Mouse (Mus musculus): Measurements from ENCODE around the gene H2-Ob. TPM values are rescaled to one million over a fixed set of nuclear protein-coding genes. Genes with fewer than 3 reads are reported as not detected.
A peak's percentile ranks its signal among the peaks of the same experiment; 100 is the strongest.

H2-Ob gene
- polyA plus RNA-seq, 1 experiment: 5.0 TPM

GRCm38 (mm10) chr17:34240916-34241315, 2.2 kb downstream of the H2-Ob start:
- DNase-seq (ENCODE audit: low spot score): no peak

- DNase-seq (ENCODE audit: low spot score): no peak
These were observed 6.0 kb downstream of the H2-Ob start for GRCm38 (mm10) chr17:34244656-34245055.

DNA sequence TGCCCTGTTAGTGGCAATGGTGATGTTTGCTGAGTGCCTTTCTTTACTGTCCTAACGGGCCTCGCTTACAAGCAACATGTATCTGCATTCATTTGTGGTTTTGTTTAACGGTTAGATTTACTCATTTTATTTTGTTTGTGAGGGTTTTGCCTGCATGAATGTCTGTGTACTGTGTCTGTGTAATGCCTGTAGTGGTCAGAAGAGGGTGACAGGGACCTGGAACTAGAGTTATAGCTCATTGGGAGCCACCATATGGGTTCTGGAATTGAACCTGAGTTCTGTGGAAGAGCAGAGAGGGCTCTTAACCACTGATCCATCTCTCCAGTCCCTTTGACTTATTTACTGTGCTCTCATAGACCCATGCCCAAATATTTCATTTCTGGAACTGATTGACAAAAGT, 8.3 kb downstream of the H2-Ob start:
- no peak for DNase-seq (ENCODE audit: low spot score)

- DNase-seq (ENCODE audit: low spot score): no peak
These were observed 10.1 kb downstream of the H2-Ob start for GRCm38 (mm10) chr17:34248764-34249163.

DNA sequence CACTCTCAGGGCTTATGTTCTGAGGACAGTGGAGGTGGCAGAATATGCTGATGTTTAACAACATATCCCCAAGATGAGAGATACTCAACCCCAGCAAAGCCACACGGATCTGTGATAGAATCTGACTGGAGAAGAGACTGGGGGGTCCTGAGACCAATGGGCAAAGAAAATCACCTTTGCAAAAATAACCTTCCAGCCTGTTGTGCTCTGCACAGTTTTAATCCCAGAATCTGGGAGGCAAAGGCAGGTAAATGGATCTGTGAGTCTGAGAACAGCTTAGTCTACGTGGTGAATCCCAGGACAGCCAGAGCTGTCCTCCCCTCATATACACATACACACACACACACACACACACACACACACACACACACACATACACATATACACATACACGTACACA, 10.7 kb downstream of the H2-Ob start:
- no peak for DNase-seq (ENCODE audit: low spot score)

GRCm38 (mm10) chr17:34249878-34250277, 11.2 kb downstream of the H2-Ob start:
- no peak for DNase-seq (ENCODE audit: low spot score)

DNA sequence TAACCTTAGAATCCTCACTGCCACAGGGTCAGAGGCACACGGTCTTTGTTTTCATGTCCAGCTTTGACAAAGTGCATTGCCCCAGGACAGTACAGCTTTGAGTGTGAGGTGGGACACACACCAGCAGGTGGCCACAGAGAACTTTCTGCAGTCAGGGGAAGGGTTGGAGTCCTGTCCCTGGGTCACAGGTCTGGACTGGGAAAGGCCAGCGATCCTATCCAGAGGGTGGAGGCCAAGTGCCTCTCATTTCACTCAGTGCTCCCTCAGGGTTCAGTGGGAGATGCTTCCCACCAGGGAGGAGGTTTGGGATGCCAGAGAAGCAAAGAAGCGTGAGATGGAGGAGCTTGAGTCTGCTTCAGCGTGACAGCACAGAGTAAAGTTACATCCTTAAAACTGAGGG, 13.0 kb downstream of the H2-Ob start:
- no peak for DNase-seq (ENCODE audit: low spot score)

DNA sequence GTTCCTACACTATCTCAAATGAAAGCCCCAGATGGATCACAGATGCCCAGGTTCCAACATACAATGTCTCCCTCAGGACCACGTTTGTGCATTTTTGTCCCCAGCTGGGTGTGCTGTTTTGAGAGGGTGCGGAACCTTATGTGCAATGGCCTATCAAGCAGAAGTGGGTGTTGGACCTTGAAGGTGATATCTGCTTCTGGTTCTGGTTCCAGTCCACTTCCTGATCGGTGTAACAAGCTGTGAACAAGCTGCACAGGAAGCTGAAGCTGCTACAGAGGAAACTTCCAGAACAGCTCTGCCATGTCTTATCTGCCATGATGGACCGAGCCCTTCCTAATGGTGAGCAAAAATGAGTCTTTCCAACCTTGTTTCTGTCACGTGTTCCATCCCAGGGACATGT, 17.8 kb downstream of the H2-Ob start:
- DNase-seq (ENCODE audit: low spot score): no peak

DNA sequence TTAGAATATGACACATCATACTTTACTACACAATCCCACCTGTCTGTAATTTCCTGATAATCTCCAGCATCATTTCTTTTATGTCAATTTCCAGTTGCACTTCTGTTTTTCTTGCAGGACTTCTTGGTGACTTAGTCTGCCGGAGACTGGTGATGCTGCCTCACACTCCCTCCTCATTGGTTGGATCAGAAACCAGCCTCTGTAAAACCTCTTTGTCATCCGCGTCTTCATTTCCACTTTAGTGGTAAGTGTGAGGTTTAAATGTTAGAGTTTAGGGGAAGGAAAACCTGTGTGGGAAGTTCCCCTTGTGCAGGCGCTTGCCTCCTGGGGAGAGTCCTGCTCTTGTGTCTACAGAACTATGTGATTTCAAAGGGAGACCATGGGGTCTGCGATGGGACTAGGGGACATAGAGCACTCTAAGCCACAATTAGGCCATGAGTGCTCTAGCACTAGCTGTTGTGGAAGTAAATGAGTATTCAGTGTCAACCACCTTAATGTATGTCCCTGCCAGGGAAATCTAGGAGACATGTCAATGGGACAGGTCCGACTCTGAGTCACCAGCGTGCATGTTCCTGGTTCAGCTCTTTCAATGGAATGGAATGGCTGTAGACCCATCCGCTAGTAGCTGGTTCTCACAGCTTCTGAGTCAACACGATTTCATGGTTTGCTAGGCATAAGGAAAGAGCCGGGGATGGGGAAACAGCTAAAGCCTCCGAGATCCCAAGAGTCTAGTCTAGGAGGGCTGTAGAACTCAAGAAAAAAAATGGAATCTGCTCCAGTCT, 19.1 kb downstream of the H2-Ob start, which contains the start of gene H2-Ab1:
TSS of gene H2-Ab1 (plus strand) at position 96 of the 782 bp plus-strand sequence.
- DNase-seq (ENCODE audit: low spot score): no peak

- no peak for DNase-seq (ENCODE audit: low spot score)
These were observed 21.8 kb downstream of the H2-Ob start for GRCm38 (mm10) chr17:34260551-34260950.

DNA sequence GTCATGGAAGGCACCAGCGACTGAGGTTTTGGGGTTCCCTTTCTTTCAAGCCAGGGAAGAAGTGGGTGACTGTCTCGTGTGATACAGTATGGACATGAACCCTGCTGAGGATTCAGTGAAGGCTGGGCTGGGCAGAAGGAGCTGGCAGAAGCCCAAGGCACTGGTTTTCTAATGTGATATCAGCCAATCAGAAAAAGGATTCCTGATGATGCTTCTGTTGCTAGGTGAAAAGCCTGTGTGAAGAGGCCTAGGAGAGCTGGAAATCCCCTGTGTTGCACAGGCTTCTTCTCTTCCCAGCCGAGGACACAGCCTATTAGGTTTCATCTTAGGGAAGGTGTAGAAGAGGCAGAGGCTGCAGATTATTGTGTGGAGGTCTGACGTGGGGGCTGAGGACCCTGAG, 22.8 kb downstream of the H2-Ob start:
- DNase-seq (ENCODE audit: low spot score): no peak

GRCm38 (mm10) chr17:34263068-34263467, 24.4 kb downstream of the H2-Ob start:
- DNase-seq (ENCODE audit: low spot score): peak; percentile 40

- no peak for DNase-seq (ENCODE audit: low spot score)
These were observed 25.2 kb downstream of the H2-Ob start for GRCm38 (mm10) chr17:34263811-34264371.

DNA sequence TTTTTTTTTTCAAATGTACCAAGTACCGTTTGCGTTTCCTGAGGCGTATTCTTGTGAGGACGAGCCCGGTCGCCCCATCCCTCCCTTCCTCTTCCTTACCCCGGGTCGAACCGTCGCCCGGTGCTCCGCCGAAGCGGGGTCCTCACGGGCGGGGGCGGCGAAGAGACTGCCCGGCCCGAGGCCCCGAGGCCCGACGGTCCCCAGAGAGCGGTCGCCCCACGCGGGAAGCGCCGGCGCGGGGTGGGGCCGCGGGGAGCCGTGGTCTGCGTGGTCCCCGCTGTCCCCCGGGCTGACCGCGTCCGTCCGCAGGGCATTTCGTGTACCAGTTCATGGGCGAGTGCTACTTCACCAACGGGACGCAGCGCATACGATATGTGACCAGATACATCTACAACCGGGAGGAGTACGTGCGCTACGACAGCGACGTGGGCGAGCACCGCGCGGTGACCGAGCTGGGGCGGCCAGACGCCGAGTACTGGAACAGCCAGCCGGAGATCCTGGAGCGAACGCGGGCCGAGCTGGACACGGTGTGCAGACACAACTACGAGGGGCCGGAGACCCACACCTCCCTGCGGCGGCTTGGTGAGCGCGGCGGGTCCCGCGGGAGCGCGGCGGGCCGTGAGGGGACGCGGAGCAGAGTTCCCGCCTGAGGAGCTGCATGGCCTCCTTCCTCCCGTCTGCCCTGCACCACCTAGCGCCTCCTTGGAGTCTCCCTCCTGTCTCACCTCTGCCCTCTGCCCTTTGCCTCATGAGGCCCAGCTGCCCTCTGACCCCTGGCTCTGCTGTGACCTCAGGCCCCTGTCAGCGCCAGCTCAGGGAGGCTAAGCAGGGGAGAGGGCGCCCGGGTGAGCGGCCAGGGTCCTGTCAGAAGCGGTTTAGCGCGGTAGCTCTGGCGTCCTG, 26.0 kb downstream of the H2-Ob start:
- no peak for DNase-seq (ENCODE audit: low spot score)

- DNase-seq (ENCODE audit: low spot score): no peak
These were observed 29.6 kb downstream of the H2-Ob start for GRCm38 (mm10) chr17:34268262-34268661.

GRCm38 (mm10) chr17:34268748-34269147, 30.0 kb downstream of the H2-Ob start:
- DNase-seq (ENCODE audit: low spot score): no peak

GRCm38 (mm10) chr17:34269817-34270216, 31.1 kb downstream of the H2-Ob start:
- no peak for DNase-seq (ENCODE audit: low spot score)

DNA sequence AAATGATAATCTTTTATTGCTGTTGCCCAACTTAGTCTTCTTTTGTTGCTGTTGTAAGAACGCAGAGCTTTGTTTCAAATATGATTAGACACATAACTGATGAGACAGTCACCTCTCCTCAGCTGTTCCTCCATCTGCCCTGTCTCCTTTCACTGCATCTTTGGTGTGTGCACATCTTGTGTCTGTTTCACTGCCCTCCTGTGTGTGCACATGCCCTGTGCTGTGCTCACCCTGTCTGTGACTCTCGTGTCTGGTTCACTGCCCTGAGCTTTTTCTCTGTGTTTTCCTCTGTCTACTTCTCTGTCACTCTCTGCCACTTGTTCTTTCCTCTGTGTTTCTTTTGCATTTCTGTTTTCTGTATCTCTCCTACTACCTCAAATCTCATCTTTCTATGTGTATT, 31.5 kb downstream of the H2-Ob start:
- no peak for DNase-seq (ENCODE audit: low spot score)

DNA sequence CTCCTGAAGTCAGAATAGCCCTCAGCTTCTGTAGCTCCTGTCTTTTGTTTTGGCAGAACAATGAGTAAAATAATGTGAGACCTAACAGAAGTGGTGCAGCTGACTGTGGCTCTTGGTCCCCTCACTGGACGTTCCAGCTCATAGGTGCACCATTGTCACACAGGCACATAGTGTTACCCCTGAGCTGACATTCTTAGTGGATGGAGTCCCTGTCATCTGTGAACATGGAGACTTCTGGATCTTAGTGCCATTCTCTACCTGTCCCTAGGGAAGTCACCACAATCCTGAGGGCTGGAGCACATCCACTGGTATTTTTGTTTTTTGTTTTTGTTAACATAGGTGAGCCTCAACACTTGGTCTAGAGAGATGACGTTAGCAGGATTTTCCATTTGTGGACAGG, 32.2 kb downstream of the H2-Ob start:
- no peak for DNase-seq (ENCODE audit: low spot score)

GRCm38 (mm10) chr17:34272102-34272501, 33.4 kb downstream of the H2-Ob start:
- no peak for DNase-seq (ENCODE audit: low spot score)

DNA sequence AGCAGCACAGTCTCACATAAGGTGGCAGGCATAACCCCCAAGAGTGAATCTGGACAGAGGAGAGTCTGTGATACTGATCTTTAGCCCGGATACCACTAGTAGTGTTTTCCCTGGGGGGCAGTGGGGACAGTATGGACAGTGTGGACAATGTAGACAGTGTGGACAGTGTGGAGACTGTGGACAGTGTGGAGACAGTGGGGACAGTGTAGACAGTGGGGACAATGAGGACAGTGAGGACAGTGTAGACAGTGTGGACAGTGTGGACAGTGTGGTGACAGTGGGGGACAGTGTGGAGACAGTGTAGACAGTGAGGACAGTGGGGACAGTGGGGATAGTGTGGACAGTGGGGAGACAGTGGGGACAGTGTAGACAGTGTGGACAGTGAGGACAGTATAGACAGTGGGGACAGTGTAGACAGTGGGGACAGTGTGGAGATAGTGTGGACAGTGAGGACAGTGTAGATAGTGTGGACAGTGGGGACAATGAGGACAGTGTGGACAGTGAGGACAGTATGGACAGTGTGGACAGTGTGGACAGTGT, 41.9 kb downstream of the H2-Ob start:
- DNase-seq (ENCODE audit: low spot score): no peak

DNA sequence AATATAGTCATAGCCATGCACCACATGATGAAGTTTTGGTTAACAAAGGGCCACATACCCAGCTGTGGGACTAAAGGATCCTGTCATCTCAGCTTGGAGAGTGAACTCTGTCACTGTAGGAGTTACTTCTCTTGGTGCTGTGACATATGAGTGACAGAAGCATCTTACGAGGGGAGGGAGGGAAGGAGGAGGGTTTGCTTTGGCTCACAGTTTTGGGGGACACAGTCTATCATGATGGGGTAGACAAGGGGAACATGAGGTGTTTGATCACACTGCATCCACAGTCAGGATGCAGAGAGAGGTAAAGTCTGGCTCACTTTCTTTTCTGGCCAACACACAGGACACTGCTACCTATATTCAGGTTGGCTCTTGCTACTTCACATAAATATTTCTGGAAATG, 43.1 kb downstream of the H2-Ob start:
- DNase-seq (ENCODE audit: low spot score): no peak

Measured in urinary bladder, adult 2 months (tissue).